In genomic region chr9:49533912-49534491, GRCm38 (mm10) we compare ENCODE assay signal across 11 mouse cellular contexts. TPM values are rescaled to one million over a fixed set of nuclear protein-coding genes. Genes with fewer than 3 reads are reported as not detected.
A peak's percentile ranks its signal among the peaks of the same experiment; 100 is the strongest.
DNase-seq lines count a peak whose midpoint lies in the region; ATAC-seq lines count a peak whose summit lies in the region.
"Had no signal": no experiment of that assay in that cellular context is flagged by ENCODE, and none has a peak within 500 bp of the region (broad histone marks: within the 10 kb centered on the region; RNA-seq: fewer than 3 reads in every experiment).

No protein-coding gene starts in this region.

- 33% methylated on average over 8 of the region's 8 CpGs for WGBS in embryonic facial prominence, embryonic 12.5 days
- 10% methylated on average over 8 of the region's 8 CpGs for WGBS in hindbrain, embryonic 13.5 days
- WGBS in intestine, embryonic 16.5 days: 38% methylated on average over 8 of the region's 8 CpGs

- H3K36me3 ChIP-seq in embryonic facial prominence, embryonic 12.5 days: no peaks in the 10 kb centered on the region
- H3K36me3 ChIP-seq in hindbrain, embryonic 13.5 days: peaks cover 42% of the 10 kb centered on the region
- no peaks in the 10 kb centered on the region for H3K36me3 ChIP-seq in intestine, embryonic 16.5 days (ENCODE audit: control insufficient read depth, insufficient read depth, low read length)
- H3K36me3 ChIP-seq: liver, embryonic 15.5 days had no signal

- H3K27me3 ChIP-seq in embryonic facial prominence, embryonic 12.5 days: no peaks in the 10 kb centered on the region
- no peaks in the 10 kb centered on the region for H3K27me3 ChIP-seq in hindbrain, embryonic 13.5 days
- H3K27me3 ChIP-seq in intestine, embryonic 16.5 days (replicated peaks; ENCODE audit: control insufficient read depth, insufficient read depth, low read length): no peaks in the 10 kb centered on the region
- H3K27me3 ChIP-seq: liver, embryonic 15.5 days had no signal

- H3K9me3 ChIP-seq in embryonic facial prominence, embryonic 12.5 days: no peaks in the 10 kb centered on the region
- no peaks in the 10 kb centered on the region for H3K9me3 ChIP-seq in hindbrain, embryonic 13.5 days
- H3K9me3 ChIP-seq in intestine, embryonic 16.5 days (ENCODE audit: control insufficient read depth, low read length): no peaks in the 10 kb centered on the region
- H3K9me3 ChIP-seq: liver, embryonic 15.5 days had no signal

- no peak overlapping the region for H3K4me2 ChIP-seq in embryonic facial prominence, embryonic 12.5 days (replicated peaks)
- H3K4me2 ChIP-seq in hindbrain, embryonic 13.5 days: no peak overlapping the region
- H3K4me2 ChIP-seq in intestine, embryonic 16.5 days (ENCODE audit: low read depth, low read length): no peak overlapping the region
- H3K4me2 ChIP-seq: liver, embryonic 15.5 days had no signal

- peaks cover 17% of the 10 kb centered on the region for H3K4me1 ChIP-seq in embryonic facial prominence, embryonic 12.5 days
- peaks cover 62% of the 10 kb centered on the region for H3K4me1 ChIP-seq in hindbrain, embryonic 13.5 days (replicated peaks)
- H3K4me1 ChIP-seq in intestine, embryonic 16.5 days (ENCODE audit: control insufficient read depth, insufficient read depth, low read length): no peaks in the 10 kb centered on the region
- H3K4me1 ChIP-seq: liver, embryonic 15.5 days had no signal

- H3K27ac ChIP-seq in embryonic facial prominence, embryonic 12.5 days: peak overlapping the region; percentile 14; the same call in 1 of the 2 replicates
- peak overlapping the region; percentile 81 for H3K27ac ChIP-seq in hindbrain, embryonic 13.5 days
- no peak overlapping the region for H3K27ac ChIP-seq in intestine, embryonic 16.5 days (ENCODE audit: low read length)
- H3K27ac ChIP-seq: liver, embryonic 15.5 days had no signal

- DNase-seq in NIH3T3 (ENCODE audit: low read depth): peak; percentile 25
- no peak for DNase-seq in right cerebral cortex, postnatal 25 days
- DNase-seq in adrenal gland, postnatal 10 days: no peak
- DNase-seq: cerebellum, adult 11 months; gastrocnemius, postnatal 25 days had no signal

- no peak for ATAC-seq in embryonic facial prominence, embryonic 12.5 days (ENCODE audit: insufficient number of reproducible peaks, insufficient read depth, low FRiP score, low TSS enrichment)
- peak; percentile 71 for ATAC-seq in hindbrain, embryonic 13.5 days (ENCODE audit: low FRiP score)
- peak; percentile 49 for ATAC-seq in monocyte, adult 5-6 weeks (replicated peaks; ENCODE audit: insufficient number of reproducible peaks, low FRiP score, low TSS enrichment, poor library complexity, severe bottlenecking)
- ATAC-seq in intestine, embryonic 16.5 days: no peak
- ATAC-seq: intestine, postnatal 0 days had no signal

- H3K9ac ChIP-seq in embryonic facial prominence, embryonic 12.5 days: no peak overlapping the region
- no peak overlapping the region for H3K9ac ChIP-seq in hindbrain, embryonic 13.5 days
- H3K9ac ChIP-seq in intestine, embryonic 16.5 days (ENCODE audit: low read depth, low read length): no peak overlapping the region
- H3K9ac ChIP-seq: liver, embryonic 15.5 days had no signal

- H3K4me3 ChIP-seq in embryonic facial prominence, embryonic 12.5 days: no peak overlapping the region
- H3K4me3 ChIP-seq in hindbrain, embryonic 13.5 days: no peak overlapping the region
- no peak overlapping the region for H3K4me3 ChIP-seq in intestine, embryonic 16.5 days (ENCODE audit: low read length)
- H3K4me3 ChIP-seq: liver, embryonic 15.5 days had no signal

RNA-seq across cellular contexts. Expression of gene Ttc12, which starts 48.0 kb away (rescaled TPM):
- polyA plus RNA-seq in embryonic facial prominence, embryonic 12.5 days (2016; fragmentation: Nextera tagmentation; extraction: Ambion mirVana): 1.3 and 1.4 TPM in 2 replicates
- polyA plus RNA-seq in hindbrain, embryonic 13.5 days (2015; fragmentation: Nextera tagmentation; extraction: Ambion mirVana): 2.2 and 2.5 TPM in 2 replicates
- 2.1 to 5.8 TPM (median 2.4 TPM) in 3 replicates for total RNA-seq in monocyte, adult 5-6 weeks (2017)
- 0.80 and 0.87 TPM in 2 replicates for polyA plus RNA-seq in intestine, embryonic 16.5 days (2015; fragmentation: Nextera tagmentation; extraction: Ambion mirVana)
- total RNA-seq in adrenal gland, postnatal 10 days (2021): 1 to 10 TPM; 6.3 to 6.9 TPM

Comparison
In these comparisons a context has a peak if more than half of its experiments do, and no peak if none do; other contexts are left out.
1. ATAC-seq: peak in hindbrain, embryonic 13.5 days (single experiment) and monocyte, adult 5-6 weeks (single experiment); none in embryonic facial prominence, embryonic 12.5 days (single experiment) and intestine, embryonic 16.5 days (single experiment).